Mouse (Mus musculus) CH12.LX (cell line): ENCODE results near the gene Gm13283.
"Not testable (repeated sequence)": the region's sequence is repeated elsewhere in the genome, so short reads cannot be mapped to it uniquely, and the experiment has no call there.

ENCODE experiments used
- CTCF ChIP-seq, 2 experiments: IDR thresholded peaks in 1 of 2; conservative IDR thresholded peaks in 1 of 2; 2 replicates each; pipeline ENCODE4 v1.5.1; 2011 to 2012; ENCODE audit warnings: low read depth in 2 of 2, low read length in 2 of 2, improper control_type of control experiment in 1 of 2, inconsistent platforms in 1 of 2, mild to moderate bottlenecking in 1 of 2, moderate library complexity in 1 of 2
- ETS1 ChIP-seq: conservative IDR thresholded peaks from 2 replicates; pipeline ENCODE4 v1.6.1; 2012; ENCODE audit warnings: low read depth, mild to moderate bottlenecking, inconsistent platforms, low read length, improper control_type of control experiment, moderate library complexity
- MAFK ChIP-seq: IDR thresholded peaks from 2 replicates; pipeline ENCODE4 v1.6.1; 2011; ENCODE audit warnings: low read length, improper control_type of control experiment; ENCODE audit not compliant: insufficient replicate concordance
- POLR2A ChIP-seq: IDR thresholded peaks from 2 replicates; pipeline ENCODE4 v1.6.1; 2011; ENCODE audit warnings: low read depth, mild to moderate bottlenecking, improper control_type of control experiment, low read length

DNA sequence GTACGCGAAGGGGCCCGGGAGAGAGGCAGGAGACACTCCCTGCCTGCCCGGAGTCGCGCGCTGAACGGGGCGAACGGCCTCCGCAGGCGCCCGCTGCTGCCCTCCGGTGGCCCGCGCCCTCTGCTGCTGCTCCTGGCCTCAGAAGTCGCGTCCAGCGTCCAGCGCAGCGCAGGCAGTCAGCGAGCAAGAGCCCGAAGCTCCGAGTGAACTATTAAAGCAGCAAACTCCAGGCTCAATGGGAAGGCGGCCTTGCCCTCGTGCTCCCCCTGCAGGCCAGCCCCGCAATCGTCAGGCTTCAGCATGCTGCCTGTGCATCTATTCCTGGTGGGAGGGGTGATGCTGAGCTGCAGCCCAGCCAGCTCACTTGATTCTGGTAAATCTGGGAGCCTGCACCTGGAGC lies 31.3 kb downstream of the Gm13283 start, which contains the start of gene Gm13278:
- TF ChIP-seq POLR2A; MAFK; CTCF (conservative IDR thresholded peaks at IDR 0.05 in 1 of 2, IDR thresholded peaks at IDR 0.05 in 1 of 2; ENCODE audit: low read depth in 2 of 2, low read length in 2 of 2); ETS1: not testable (repeated sequence)
